Mouse (Mus musculus) liver, embryonic 16.5 days (tissue): ENCODE results near the gene Fam83c. TPM values are rescaled to one million over a fixed set of nuclear protein-coding genes. Genes with fewer than 3 reads are reported as not detected.

ENCODE experiments used
- ATAC-seq: fragments of 200-750 bp; cut with Nextera tagmentation; 2 replicates; pipeline ENCODE4 v1.8.0; 2017; ENCODE audit warnings: low read depth, mild to moderate bottlenecking, moderate number of reproducible peaks, moderate library complexity
- H3K27ac ChIP-seq: fragments of 300-500 bp; sonication (generic); 2 replicates; pipeline ENCODE4 v1.5.1; 2014; ENCODE audit warnings: mild to moderate bottlenecking, low read length
- H3K27me3 ChIP-seq: fragments of 300-500 bp; sonication (generic); 2 replicates; pipeline ENCODE4 v1.6.1; 2014; ENCODE audit warnings: low read depth, low read length, mixed read lengths; ENCODE audit not compliant: control insufficient read depth, insufficient read depth
- H3K36me3 ChIP-seq: fragments of 300-500 bp; sonication (generic); 2 replicates; pipeline ENCODE4 v1.6.1; 2014; ENCODE audit warnings: mild to moderate bottlenecking; ENCODE audit not compliant: control insufficient read depth, insufficient read depth
- H3K4me1 ChIP-seq: fragments of 300-500 bp; sonication (generic); 2 replicates; pipeline ENCODE4 v1.6.1; 2014; ENCODE audit warnings: low read depth, low read length, mixed read lengths; ENCODE audit not compliant: control insufficient read depth
- H3K4me2 ChIP-seq: fragments of 300-500 bp; sonication (generic); 2 replicates; pipeline ENCODE4 v1.6.1; 2014; ENCODE audit warnings: low read depth, low read length, mixed read lengths
- H3K4me3 ChIP-seq: fragments of 300-500 bp; sonication (generic); 2 replicates; pipeline ENCODE4 v1.5.1; 2014; ENCODE audit warnings: low read depth, mild to moderate bottlenecking, low read length
- H3K9ac ChIP-seq: fragments of 300-500 bp; sonication (generic); 2 replicates; pipeline ENCODE4 v1.6.1; 2014; ENCODE audit warnings: low read depth, low read length
- H3K9me3 ChIP-seq: fragments of 300-500 bp; sonication (generic); replicated peaks from 2 replicates; pipeline ENCODE4 v1.6.1; 2016; ENCODE audit warnings: low read length; ENCODE audit not compliant: control insufficient read depth
- WGBS: fragments of 180-500 bp; shearing (Covaris S2); extraction: QIAGEN DNeasy Blood & Tissue Kit; methylation state at CpG from one replicate; pipeline ENCODE4 v1.1.7; 2014; ENCODE audit not compliant: insufficient replicate concordance; 5-methylcytosine and 5-hydroxymethylcytosine counted together
- polyA plus RNA-seq: library from polyadenylated mRNA; unstranded; fragments of >200 nt; fragmentation: Nextera tagmentation; extraction: Ambion mirVana; gene quantifications from 2 replicates; pipeline ENCODE4 v1.2.1, GENCODE M21; 2015

The Fam83c gene
- polyA plus RNA-seq, 1 experiment from 2014 or later, result 0.14 TPM

DNA sequence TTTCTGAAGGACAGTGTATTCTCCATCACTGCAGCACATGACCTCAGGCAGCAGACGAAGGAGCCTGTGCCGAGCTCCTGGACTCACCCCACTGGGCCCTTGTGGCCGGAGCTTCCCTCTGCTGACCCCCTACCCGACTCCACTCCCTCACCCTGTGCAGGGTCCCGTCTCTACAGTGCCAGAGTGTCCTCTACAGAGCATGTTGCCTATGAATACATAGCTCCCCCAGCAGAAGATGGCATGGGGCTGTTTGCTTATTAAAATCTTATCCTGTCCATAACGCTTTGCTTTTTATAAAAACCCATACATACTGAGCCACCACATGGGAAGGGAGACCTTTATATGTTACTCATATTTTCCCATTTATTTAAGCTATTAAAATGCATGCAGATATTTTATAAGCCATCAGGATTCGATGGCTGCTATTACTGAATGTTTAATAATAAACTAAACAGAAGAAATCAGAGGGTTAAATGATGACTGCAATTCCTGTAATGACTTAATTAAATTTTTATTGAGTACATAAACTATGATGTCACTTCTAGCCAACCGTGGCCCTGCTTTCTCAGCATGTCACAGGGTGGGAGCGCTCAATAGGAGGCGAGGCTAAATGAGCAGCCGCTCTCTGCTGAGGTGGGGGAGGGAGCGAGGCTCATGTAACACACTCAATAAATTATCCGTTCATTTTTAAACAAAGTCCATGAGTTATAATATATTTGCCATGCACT is 28.1 kb upstream of the Fam83c start:
- H3K4me2 ChIP-seq, result no peak overlapping the region
- no peaks in the 10 kb centered on the region for H3K27me3 ChIP-seq
- no peak overlapping the region for H3K9ac ChIP-seq
- H3K27ac ChIP-seq, result no peak overlapping the region
- H3K36me3 ChIP-seq, result peaks cover 1% of the 10 kb centered on the region; the same call in 1 of the 2 replicates
- WGBS, result 77% methylated on average over 13 of the region's 13 CpGs
- H3K4me3 ChIP-seq, result no peak overlapping the region
- ATAC-seq, result no peak
- H3K9me3 ChIP-seq, result no peaks in the 10 kb centered on the region
- H3K4me1 ChIP-seq, result no peaks in the 10 kb centered on the region

DNA sequence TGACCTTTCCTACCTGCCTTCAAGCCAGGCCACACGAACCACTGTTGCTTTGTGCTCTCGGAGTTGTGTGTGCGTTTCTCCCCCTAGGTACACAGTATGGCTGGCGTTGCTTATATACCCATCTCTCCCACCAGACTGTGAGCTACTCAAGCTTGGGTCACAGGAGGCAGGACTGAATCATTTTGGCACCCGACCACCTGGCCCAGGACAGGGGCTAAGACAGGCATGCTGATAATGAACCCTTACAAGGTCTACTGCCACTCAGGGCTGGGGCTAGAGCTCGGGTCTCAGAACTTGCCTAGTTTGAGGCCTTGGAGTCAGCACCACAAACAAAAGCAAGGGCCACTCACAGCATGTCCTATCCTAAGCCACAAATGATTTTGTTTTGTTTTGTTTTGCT is 26.9 kb upstream of the Fam83c start:
- WGBS, result 66% methylated on average over 6 of the region's 6 CpGs
- Histone ChIP-seq H3K4me3 (no peak overlapping the region), H3K4me2 (no peak overlapping the region), H3K9ac (no peak overlapping the region), H3K9me3 (no peaks in the 10 kb centered on the region), H3K27ac (no peak overlapping the region), H3K4me1 (no peaks in the 10 kb centered on the region), H3K27me3 (no peaks in the 10 kb centered on the region), H3K36me3 (peaks cover 2% of the 10 kb centered on the region; the same call in 1 of the 2 replicates)
- no peak for ATAC-seq

DNA sequence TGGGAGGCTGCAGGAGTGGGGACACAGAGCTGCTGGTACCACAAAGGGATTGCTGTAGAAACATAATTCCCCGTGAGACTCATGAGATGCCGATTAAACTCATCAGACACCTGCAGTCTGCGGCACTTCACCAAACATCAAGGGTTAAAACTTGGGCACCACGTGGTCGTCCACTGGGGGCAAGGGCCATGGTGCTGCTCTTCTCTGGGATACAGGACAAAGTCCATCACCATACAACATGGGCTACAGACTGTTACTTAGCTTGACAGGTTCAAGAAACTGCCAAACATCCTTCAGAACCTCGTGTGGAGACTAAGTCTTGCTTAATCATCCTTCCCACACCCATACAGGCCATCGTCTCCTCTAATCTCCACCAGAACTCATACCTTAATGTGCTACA is 25.4 kb upstream of the Fam83c start:
- H3K9ac ChIP-seq, result no peak overlapping the region
- no peaks in the 10 kb centered on the region for H3K4me1 ChIP-seq
- H3K27ac ChIP-seq, result no peak overlapping the region
- WGBS, result 65% methylated on average over 7 of the region's 7 CpGs
- H3K9me3 ChIP-seq, result no peaks in the 10 kb centered on the region
- no peak overlapping the region for H3K4me3 ChIP-seq
- H3K4me2 ChIP-seq, result no peak overlapping the region
- peaks cover 2% of the 10 kb centered on the region; the same call in 1 of the 2 replicates for H3K36me3 ChIP-seq
- H3K27me3 ChIP-seq, result no peaks in the 10 kb centered on the region
- no peak for ATAC-seq

DNA sequence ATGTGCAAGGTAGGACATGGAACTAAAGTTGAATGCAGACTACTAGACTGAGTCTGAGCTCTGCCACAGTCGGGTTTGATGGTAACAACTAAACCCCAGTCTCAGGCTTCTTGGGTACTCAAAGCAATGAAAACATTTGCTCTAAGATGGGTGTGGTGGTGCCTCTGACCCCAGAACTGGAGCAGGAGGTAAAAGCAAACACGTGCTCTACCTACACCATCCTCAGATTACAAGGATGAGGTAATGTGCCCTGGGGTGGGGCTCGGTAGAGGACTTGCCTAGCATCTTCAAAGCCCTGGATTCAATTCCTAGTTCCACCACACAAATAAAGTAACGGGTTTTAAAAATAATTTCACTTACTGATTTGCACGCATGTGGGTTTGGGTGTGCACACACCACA is 17.9 kb upstream of the Fam83c start:
- ATAC-seq, result no peak
- no peaks in the 10 kb centered on the region for H3K4me1 ChIP-seq
- H3K27ac ChIP-seq, result no peak overlapping the region
- no peaks in the 10 kb centered on the region for H3K9me3 ChIP-seq
- H3K36me3 ChIP-seq, result no peaks in the 10 kb centered on the region
- WGBS, result 68% methylated on average over 5 of the region's 5 CpGs
- no peak overlapping the region for H3K4me2 ChIP-seq
- H3K4me3 ChIP-seq, result no peak overlapping the region
- no peaks in the 10 kb centered on the region for H3K27me3 ChIP-seq
- no peak overlapping the region for H3K9ac ChIP-seq

DNA sequence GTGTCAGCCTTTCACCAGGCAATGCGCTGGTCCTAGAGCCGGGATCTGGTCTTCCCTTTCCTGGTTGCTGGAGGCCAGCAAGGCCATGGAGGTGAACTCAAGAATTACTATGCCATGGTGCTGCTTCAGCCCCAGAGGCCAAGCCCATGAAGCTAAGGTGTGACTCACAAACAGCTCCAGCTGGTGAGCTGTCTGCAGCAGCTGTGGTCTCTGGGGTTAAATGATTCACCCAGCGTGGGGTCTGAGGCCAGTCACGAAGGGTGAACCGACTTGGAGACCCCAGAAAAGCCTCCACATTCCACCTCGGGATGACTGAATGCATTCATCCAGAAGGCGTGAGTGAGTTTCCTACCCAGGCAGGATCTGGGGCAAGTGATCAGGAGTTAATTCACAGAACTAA is 15.5 kb upstream of the Fam83c start:
- H3K9ac ChIP-seq, result no peak overlapping the region
- no peaks in the 10 kb centered on the region for H3K36me3 ChIP-seq
- H3K4me2 ChIP-seq, result no peak overlapping the region
- H3K4me1 ChIP-seq, result no peaks in the 10 kb centered on the region
- H3K4me3 ChIP-seq, result no peak overlapping the region
- no peaks in the 10 kb centered on the region for H3K9me3 ChIP-seq
- ATAC-seq, result no peak
- H3K27me3 ChIP-seq, result no peaks in the 10 kb centered on the region
- WGBS, result 79% methylated on average over 7 of the region's 7 CpGs
- no peak overlapping the region for H3K27ac ChIP-seq

DNA sequence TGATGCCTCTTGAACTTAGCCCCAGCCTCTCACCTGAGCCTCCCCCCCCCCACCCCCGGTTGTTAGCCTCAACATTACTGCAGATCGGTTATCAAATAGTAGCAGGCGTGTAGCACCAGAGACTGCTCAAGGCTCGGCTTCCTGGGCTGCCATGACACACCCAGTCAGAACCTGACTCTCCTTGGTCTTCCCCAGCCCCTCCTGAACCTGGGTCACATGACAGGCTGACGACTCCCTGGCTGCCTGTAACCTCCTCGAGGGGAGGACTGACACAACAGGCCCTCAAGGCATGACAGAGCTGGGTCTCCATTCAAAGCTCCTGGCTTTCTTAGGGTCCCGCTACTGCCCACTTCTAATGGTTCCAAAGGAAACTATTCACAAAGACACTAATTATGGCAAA is 14.8 kb upstream of the Fam83c start:
- WGBS, result 36% methylated on average over 7 of the region's 7 CpGs
- no peak overlapping the region for H3K27ac ChIP-seq
- H3K27me3 ChIP-seq, result no peaks in the 10 kb centered on the region
- no peak; the same call in 1 of the 2 replicates for ATAC-seq
- no peaks in the 10 kb centered on the region for H3K4me1 ChIP-seq
- no peak overlapping the region for H3K4me3 ChIP-seq
- no peak overlapping the region for H3K4me2 ChIP-seq
- H3K36me3 ChIP-seq, result no peaks in the 10 kb centered on the region
- H3K9me3 ChIP-seq, result no peaks in the 10 kb centered on the region
- no peak overlapping the region for H3K9ac ChIP-seq

DNA sequence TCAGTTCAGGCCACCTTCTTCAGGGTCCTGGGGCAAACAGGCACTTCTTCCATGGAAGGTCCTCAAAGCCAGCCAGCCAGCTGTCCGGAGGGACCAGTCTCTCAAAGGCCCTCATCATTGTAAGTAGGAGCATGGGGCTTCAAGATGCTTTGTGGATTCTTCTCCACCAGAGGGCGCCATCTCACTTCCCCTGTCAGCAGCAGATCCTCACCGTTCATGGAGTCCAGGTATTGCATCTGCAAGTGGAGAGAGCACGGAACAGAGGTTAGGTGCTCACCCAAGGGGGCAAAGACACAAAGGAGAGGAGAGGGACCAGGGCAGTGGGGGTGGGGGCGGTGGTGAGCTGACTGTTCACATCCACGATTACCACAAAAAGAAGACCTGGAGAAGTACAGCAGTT is 13.6 kb upstream of the Fam83c start:
- no peaks in the 10 kb centered on the region for H3K9me3 ChIP-seq
- WGBS, result 32% methylated on average over 6 of the region's 6 CpGs
- peak; percentile 45; the same call in 1 of the 2 replicates for ATAC-seq
- H3K4me2 ChIP-seq, result no peak overlapping the region
- no peak overlapping the region for H3K27ac ChIP-seq
- H3K27me3 ChIP-seq, result no peaks in the 10 kb centered on the region
- no peaks in the 10 kb centered on the region for H3K4me1 ChIP-seq
- no peak overlapping the region for H3K4me3 ChIP-seq
- H3K36me3 ChIP-seq, result no peaks in the 10 kb centered on the region
- H3K9ac ChIP-seq, result no peak overlapping the region

DNA sequence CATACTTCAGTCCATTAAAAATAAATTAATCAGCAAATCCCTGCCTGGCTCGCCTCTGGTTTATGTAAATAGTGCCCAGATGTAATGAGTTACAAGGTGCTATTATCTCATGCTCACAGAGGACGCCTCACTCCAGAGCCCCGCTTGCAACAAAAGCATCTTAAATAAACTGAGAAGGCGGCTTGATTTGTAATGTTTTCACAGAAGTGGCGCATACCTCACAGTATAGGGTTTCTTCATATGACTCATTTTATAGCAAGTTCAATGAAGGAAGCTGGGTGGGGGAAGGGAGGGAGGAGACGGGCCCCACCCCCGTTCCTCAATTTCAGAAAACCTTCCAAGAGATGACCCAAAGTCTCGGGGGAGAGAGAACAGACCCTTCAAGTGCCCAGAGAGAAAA is 12.3 kb upstream of the Fam83c start:
- WGBS, result 76% methylated on average over 8 of the region's 8 CpGs
- ATAC-seq, result no peak

DNA sequence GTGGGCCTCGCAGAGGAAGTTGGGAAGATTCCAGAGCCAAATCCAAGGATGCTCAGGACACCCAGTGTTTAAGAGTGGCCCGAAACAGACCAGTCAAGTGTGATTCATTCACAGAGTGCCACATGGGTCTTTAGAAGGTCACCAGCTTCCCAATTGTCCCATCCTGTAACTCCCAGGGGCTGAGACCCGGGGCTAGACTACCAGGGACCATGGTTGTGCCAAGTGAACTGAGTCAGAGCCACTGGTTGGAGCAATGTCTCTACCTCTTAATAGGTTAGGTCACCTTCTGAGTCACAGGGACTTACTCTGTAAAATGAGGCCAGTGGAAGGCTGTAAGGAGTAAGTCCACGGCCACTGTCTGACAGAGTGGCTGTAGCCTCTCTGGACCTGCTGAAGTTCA is 4.3 kb upstream of the Fam83c start:
- Histone ChIP-seq H3K36me3 (no peaks in the 10 kb centered on the region), H3K4me1 (no peaks in the 10 kb centered on the region), H3K27me3 (no peaks in the 10 kb centered on the region; the same call in 1 of the 2 replicates), H3K27ac (no peak overlapping the region), H3K9me3 (no peaks in the 10 kb centered on the region), H3K4me3 (no peak overlapping the region), H3K4me2 (no peak overlapping the region), H3K9ac (no peak overlapping the region)
- WGBS, result 51% methylated on average over 4 of the region's 4 CpGs
- ATAC-seq, result no peak

More for the DNA sequence above, 12.3 kb upstream of the Fam83c start:
- Histone ChIP-seq H3K4me1 (no peaks in the 10 kb centered on the region), H3K4me3 (no peak overlapping the region), H3K9me3 (no peaks in the 10 kb centered on the region), H3K27me3 (no peaks in the 10 kb centered on the region), H3K27ac (no peak overlapping the region), H3K4me2 (no peak overlapping the region), H3K9ac (no peak overlapping the region), H3K36me3 (no peaks in the 10 kb centered on the region)
